Mouse (Mus musculus) heart, postnatal 4 days (tissue): ENCODE results near the gene Phf19. TPM values are rescaled to one million over a fixed set of nuclear protein-coding genes. Genes with fewer than 3 reads are reported as not detected.

ENCODE experiments used
- DNase-seq: peaks from one replicate; pipeline ENCODE4 v3.0.0; 2021
- total RNA-seq, 2 experiments: library from RNA; stranded (reverse); gene quantifications; 2 replicates each; pipeline ENCODE4 v1.2.3; 2021

The Phf19 gene
- 1 to 10 TPM; 6.2 to 6.6 TPM for total RNA-seq

DNA sequence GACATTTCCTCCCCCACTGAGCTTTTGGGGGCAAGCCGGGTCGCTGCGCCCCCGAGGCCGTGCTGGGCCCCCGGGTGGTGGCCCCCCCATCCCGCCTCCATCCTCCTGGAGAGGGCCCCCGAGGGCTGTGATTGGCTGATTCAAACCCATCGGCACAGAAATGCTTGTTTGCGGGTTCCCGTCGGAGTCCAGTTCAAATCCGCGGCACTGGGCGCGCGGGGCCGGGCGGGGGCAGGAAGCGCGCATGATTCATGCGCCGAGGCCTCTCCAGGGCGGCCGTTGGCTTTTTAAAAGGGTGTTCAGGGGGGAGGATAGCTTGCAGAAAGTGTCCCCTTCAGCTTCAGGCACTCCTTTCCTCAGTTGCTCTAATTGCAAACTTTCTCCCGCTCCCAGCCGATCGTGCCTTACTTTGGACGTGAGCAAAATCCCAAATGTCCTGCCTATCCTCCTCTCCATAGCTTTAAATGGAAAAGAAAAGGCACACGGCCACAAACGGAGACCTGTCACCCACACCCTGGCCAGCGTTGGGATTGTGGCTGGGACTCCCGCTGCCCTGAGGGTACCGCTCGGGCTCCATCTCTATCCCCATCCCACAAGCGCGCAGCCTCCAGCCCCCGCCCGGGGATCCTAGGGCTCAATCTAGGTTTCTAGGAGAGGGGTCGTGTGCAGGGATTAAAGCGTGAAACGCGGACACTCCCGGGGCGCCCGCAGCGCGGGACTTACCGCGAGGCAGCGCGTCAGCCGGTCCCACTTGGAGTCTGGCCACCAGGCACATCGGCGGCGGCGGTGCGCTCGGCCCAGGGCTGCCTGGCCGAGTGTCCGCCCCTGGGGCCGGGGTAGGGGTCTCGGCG lies at the start of gene Phf19:
TSS of gene Phf19 (minus strand) at position 809 of the 851 bp plus-strand sequence.
- peak; percentile 58 for DNase-seq

DNA sequence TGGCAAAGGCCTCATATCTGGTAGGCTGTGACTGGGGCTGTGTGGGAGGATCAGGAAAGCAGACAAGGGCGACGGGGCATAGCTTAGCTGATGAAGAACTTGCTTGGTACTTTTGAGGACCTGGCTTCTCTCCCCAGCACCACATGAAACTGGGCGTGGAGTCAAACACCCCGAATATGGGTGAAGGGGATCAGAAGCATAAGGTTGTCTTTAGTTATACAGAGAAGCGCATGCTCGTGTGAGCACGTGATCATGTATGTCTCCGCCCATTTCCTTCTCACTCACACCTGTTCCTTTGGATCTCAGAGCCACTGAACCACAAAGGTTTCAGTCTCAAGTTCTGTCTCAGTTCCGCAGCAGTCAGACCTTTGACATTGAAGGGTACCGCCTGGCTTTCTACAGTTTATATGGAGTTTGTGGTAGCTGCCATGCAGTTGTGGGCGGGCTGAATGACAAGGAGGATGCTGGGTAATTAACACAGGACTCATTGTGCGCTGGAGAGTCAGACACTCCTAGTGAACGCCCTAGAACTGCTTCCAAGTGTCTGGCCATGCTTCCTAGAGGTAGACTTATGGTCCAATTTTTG lies 49.6 kb upstream of the Phf19 start:
- DNase-seq: no peak

DNA sequence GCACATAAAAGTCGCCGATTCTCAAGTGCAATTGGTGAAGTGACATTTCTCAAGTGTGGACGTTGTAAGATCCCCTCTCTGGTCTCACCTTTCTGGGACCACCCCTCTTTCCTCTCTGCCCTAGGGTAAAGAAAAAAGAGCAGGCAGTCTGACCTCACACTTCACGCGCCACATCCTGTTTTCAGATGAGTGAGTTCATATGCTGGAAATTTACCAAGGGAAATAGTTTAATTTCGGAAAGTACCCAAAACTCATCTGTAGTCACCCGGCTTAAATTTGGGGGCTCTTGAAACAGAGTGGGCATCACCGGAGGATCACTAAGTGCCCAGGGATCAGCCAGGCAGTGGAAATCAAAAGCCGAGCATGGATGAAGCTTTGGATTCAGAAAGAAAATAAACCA lies 49.1 kb upstream of the Phf19 start:
- DNase-seq: no peak

GRCm38 (mm10) chr2:34962211-34962610 lies 48.4 kb upstream of the Phf19 start:
- DNase-seq: no peak

DNA sequence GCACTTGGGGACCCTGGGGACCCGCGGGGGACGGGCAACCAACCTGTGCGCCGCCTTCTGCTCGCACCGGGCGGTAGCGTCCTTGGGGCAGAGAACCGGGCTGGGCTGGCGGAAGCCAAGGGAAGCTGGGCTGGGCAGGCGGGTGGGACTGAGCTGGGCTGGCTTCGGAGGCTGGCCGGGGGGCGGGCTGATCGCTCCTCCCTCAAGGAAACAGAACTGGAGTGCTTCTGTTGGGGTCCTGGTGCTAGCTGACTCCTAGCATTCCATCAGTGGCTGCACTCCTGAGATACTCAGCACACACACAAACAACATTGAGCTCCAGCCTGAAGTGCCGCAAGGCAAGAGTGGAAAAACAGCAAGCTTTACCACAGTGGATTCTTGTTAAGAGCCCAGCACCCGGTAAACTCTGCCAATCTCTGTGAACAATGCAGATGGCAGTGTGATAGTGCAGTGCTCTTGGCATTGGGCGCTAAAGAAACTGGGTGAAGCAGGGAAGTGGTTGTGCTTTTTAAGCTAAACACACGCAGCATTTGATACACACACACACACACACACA lies 47.7 kb upstream of the Phf19 start, which contains the start of gene Traf1:
TSS of gene Traf1 (minus strand) at position 292 of the 556 bp plus-strand sequence.
- peak; percentile 60 for DNase-seq

DNA sequence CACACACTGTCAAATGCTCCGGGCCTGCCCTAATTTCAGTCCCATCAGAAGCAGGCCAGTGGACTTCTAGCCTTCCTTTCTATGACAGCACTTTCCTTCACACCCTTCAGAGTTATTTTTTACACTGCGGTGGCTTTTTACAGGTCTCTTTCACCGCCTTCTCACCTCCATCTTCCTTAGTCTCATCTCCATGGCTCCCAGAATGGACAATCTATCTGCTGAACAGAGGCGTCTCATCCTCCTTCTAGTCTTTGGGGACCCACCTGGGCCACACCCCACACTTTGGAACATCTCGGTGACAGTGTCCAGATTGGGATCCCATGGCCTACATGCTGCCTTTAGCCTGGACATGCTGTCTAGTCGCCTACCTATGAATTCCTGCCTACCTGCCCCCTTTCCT lies 47.1 kb upstream of the Phf19 start:
- no peak for DNase-seq

GRCm38 (mm10) chr2:34960466-34960865 lies 46.6 kb upstream of the Phf19 start:
- no peak for DNase-seq

DNA sequence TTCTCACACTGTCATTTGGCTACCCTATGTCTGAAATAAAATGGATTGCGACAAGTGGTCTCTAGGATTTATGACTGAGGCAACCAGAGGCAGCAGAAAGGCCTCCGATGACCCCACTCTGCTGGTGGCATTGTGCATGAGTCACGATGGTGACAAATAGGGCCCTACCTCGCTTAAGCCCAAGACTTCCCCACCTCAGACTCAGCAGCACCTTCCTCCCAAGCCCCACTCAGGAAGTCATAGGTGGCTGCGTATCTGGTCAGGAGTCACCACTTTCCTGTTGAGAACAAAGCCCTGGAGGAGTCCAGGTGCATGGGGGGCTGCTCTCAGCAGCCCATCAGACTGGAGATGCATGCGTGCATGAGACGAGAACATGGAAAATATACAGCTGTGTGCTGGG lies 44.8 kb upstream of the Phf19 start:
- no peak for DNase-seq

DNA sequence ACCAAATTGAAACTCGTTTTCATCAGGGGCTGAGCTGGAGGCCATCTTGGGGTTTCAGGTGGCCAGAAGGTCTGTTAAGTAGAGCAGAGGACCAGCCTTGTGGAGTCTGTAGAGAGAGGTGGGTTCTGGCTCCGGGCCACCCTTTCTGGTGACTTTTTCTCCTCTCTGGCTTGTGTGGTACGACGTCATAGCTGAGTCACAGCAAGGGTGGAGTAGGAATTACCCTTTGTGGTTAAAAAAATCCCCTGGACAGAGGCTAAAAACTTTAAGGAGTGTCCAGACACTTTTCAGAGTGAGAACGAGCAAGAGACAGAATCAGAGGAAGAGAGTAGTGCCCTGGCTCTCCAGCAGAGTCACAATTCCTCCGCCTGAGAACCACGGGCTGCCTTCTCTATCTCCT lies 44.2 kb upstream of the Phf19 start:
- no peak for DNase-seq

GRCm38 (mm10) chr2:34957405-34957804 lies 43.6 kb upstream of the Phf19 start:
- DNase-seq: no peak

DNA sequence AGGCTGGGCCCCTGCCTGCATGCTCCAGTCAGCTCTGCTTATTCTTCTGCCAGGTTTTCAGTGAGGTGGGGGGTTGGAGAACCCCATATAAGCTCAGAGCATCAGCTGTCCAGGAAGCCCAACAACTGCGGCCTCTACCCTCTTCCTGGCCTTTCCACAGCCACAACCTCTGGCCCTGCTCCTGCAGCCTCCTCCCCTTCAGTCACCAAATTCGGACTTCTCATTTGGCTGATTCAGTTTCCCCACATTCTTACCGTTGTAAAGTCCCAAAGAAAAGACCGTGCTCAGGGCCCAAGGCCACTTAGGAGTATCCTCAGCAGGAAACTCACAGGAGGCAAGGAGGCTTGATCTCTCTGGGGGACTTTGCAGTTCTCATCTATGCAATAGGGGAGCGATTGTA lies 43.1 kb upstream of the Phf19 start:
- DNase-seq: no peak

- DNase-seq: no peak
These were observed 40.5 kb upstream of the Phf19 start for GRCm38 (mm10) chr2:34954344-34954743.

GRCm38 (mm10) chr2:34953547-34954116 lies 39.8 kb upstream of the Phf19 start:
- no peak for DNase-seq

DNA sequence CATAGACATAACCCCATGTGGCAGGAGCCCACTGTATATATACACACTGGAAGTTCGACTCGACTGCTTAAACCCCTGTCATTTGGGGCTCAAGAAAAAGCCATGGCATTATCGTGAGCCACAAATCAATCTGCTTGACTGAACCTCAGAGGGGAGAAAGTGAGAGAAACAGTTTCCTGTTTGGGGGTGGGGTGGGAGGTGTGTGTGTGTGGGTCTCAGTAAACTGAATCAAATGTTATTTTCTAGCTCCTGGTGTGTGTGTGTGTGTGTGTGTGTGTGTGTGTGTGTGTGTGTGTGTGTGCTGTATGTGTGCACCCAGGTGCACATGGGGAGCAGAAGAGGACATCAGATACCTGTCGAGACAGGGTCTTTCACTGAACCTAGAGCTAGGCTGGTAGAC lies 39.2 kb upstream of the Phf19 start:
- no peak for DNase-seq

GRCm38 (mm10) chr2:34951469-34951868 lies 37.6 kb upstream of the Phf19 start:
- DNase-seq: no peak

GRCm38 (mm10) chr2:34948622-34949021 lies 34.8 kb upstream of the Phf19 start:
- peak; percentile 27 for DNase-seq

GRCm38 (mm10) chr2:34946046-34946445 lies 32.2 kb upstream of the Phf19 start:
- no peak for DNase-seq

DNA sequence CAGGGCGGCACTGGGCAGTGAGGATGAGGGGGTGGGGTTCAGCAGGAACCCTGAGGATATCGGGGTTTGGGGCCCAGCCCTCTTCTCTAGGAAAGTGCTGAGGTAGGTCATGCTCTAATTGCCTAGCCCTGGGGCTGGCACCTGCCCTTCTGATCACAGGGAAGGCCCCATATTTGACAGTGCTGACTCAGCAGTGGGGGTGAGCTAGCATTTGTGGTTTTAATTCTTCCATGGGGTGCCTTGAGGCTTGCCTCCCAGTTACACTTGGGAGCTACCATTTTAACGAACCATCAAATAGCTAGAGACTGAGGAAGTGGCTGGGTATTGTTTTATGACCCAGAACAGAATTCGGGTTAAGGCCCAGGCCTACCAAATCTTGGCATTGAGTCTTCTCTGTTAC lies 31.8 kb upstream of the Phf19 start:
- DNase-seq: no peak

DNA sequence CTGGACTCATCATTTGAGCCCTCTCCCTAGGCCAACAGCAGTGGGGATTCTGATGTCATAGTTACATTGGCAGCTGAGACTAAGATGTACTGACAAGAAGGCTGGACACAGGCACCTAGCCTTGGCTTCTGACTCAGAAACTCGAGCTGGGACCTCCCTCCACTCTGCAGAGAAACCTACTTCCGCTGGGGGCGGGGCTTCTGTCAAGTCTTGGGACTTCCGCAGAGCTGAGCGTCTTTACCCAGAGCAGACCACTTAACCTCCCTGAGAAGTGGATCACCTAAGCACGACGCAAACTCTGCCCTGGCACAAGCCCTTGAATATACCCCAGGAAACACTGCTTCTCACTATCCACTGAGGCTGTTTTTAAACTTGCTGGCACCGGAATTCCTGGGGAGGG lies 30.9 kb upstream of the Phf19 start:
- peak; percentile 69 for DNase-seq

- no peak for DNase-seq
These were observed 29.8 kb upstream of the Phf19 start for GRCm38 (mm10) chr2:34943556-34944120.

DNA sequence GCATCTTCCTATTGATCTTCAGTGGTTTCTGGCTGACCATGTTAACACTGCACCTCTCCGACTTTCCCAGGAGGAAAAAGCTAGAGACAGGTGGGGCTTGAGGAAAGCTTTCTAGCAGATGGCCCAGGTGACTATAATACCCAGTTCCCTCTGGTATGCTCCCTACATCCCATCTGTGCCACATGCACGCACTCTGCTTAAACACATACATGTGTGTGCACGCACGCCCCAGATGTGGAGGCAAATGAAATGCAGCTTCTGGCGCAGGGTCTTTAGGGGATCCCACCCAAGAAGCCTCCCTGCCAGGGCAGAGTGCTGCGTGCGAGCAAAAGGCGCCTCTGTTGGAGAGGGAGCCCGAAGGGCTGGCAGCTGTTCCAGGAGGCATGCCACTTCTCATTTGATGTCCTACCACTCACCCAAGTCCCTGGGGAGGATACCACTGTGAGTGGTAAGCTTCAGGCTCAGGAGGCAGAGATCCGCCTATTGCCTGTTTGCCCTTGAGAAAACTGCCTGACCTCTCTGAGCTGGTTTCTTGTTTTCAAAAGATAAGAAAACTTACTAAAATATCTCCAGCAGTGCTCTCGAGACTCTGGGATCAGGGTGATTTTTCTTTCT lies 27.3 kb upstream of the Phf19 start:
- DNase-seq: no peak

GRCm38 (mm10) chr2:34940246-34940645 lies 26.4 kb upstream of the Phf19 start:
- no peak for DNase-seq
